Mouse (Mus musculus) intestine, embryonic 15.5 days (tissue): ENCODE measurements around the gene Mss51. TPM values are rescaled to one million over a fixed set of nuclear protein-coding genes. Genes with fewer than 3 reads are reported as not detected.
A peak's percentile ranks its signal among the peaks of the same experiment; 100 is the strongest.

ENCODE experiments used
- ATAC-seq: fragments of 200-750 bp; cut with Nextera tagmentation; 2 replicates; pipeline ENCODE4 v1.8.0; 2017; ENCODE audit warnings: moderate TSS enrichment, moderate library complexity
- H3K27ac ChIP-seq: fragments of 300-500 bp; sonication (generic); 2 replicates; pipeline ENCODE4 v1.5.1; 2015; ENCODE audit warnings: mild to moderate bottlenecking, inconsistent platforms
- H3K27me3 ChIP-seq: fragments of 300-500 bp; sonication (generic); replicated peaks from 2 replicates; pipeline ENCODE4 v1.6.1; 2015; ENCODE audit warnings: inconsistent platforms
- H3K36me3 ChIP-seq: fragments of 300-500 bp; sonication (generic); 2 replicates; pipeline ENCODE4 v1.6.1; 2015; ENCODE audit warnings: inconsistent platforms
- H3K4me1 ChIP-seq: fragments of 300-500 bp; sonication (generic); replicated peaks from 2 replicates; pipeline ENCODE4 v1.6.1; 2015; ENCODE audit warnings: inconsistent platforms
- H3K4me2 ChIP-seq: fragments of 300-500 bp; sonication (generic); replicated peaks from 2 replicates; pipeline ENCODE4 v1.6.1; 2015; ENCODE audit warnings: mild to moderate bottlenecking, inconsistent platforms
- H3K4me3 ChIP-seq: fragments of 300-500 bp; sonication (generic); replicated peaks from 2 replicates; pipeline ENCODE4 v1.5.1; 2015; ENCODE audit warnings: inconsistent platforms
- H3K9ac ChIP-seq: fragments of 300-500 bp; sonication (generic); 2 replicates; pipeline ENCODE4 v1.6.1; 2015; ENCODE audit warnings: inconsistent platforms
- H3K9me3 ChIP-seq: fragments of 300-500 bp; sonication (generic); 2 replicates; pipeline ENCODE4 v1.6.1; 2016; ENCODE audit warnings: inconsistent platforms
- WGBS: fragments of 180-500 bp; shearing (Covaris S2); methylation state at CpG from one replicate; pipeline ENCODE4 v1.1.7; 2015; 5-methylcytosine and 5-hydroxymethylcytosine counted together
- polyA plus RNA-seq: library from polyadenylated mRNA; unstranded; fragments of >200 nt; fragmentation: Nextera tagmentation; extraction: Ambion mirVana; gene quantifications from 2 replicates; pipeline ENCODE4 v1.2.1, GENCODE M21; 2015

The Mss51 gene
- polyA plus RNA-seq, 1 experiment from 2014 or later, result 0.54 TPM

DNA sequence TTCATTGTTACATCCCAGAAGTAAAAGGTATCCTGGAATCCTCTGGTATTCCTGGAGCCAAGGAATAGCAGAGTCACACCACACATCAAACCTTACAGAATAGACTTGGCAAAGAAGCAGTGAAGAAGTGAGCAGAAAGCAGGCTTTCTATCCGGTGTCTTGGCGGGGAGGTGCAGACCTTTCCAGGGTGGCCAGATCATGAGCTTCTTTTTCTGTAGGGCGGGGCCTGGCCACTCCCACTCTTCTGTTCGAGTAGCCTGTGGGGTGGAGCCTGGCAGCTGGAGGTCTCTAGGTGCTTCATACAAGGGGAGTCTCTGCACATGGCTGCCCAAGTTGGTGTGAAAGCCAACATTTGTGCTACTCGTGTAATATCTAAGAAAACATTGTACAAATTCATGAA, 15.5 kb downstream of the Mss51 start:
- no peaks in the 10 kb centered on the region for H3K9me3 ChIP-seq
- no peak for ATAC-seq
- no peaks in the 10 kb centered on the region for H3K36me3 ChIP-seq
- WGBS, result 25% methylated on average over 5 of the region's 5 CpGs
- no peak overlapping the region for H3K27ac ChIP-seq
- H3K4me3 ChIP-seq, result no peak overlapping the region
- no peak overlapping the region for H3K9ac ChIP-seq
- H3K27me3 ChIP-seq, result no peaks in the 10 kb centered on the region
- no peak overlapping the region for H3K4me2 ChIP-seq
- H3K4me1 ChIP-seq, result 0 out of 2 replicates have a peak, but pooled peaks cover 2% of the 10 kb centered on the region

DNA sequence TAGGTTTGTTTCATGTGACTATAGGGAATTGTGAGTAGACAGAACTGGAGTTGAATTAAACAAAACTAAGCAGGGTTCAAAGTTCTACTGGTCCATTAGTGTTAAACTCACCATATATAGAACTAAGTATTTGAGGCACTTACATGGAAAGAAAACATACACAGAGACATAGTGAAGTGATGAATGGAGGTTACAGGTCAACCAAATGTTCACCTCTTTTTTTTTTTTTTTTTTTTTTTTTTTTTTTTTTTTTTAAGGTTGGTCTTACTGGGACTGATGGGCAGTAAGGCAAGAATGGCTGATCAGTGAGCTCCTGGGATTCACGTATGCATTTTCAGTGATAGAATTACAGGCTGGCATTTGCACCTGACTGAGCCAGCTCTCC, 16.5 kb downstream of the Mss51 start:
- WGBS, result 77% methylated on average over 1 of the region's 1 CpGs
- ATAC-seq, result no peak
- Histone ChIP-seq H3K4me3 (peak overlapping the region; percentile 74), H3K9ac (no peak overlapping the region), H3K27me3 (no peaks in the 10 kb centered on the region), H3K9me3 (no peaks in the 10 kb centered on the region), H3K4me1 (0 out of 2 replicates have a peak, but pooled peaks cover 2% of the 10 kb centered on the region), H3K4me2 (peak overlapping the region; percentile 83), H3K27ac (peak overlapping the region; percentile 82; the same call in 1 of the 2 replicates), H3K36me3 (no peaks in the 10 kb centered on the region)

DNA sequence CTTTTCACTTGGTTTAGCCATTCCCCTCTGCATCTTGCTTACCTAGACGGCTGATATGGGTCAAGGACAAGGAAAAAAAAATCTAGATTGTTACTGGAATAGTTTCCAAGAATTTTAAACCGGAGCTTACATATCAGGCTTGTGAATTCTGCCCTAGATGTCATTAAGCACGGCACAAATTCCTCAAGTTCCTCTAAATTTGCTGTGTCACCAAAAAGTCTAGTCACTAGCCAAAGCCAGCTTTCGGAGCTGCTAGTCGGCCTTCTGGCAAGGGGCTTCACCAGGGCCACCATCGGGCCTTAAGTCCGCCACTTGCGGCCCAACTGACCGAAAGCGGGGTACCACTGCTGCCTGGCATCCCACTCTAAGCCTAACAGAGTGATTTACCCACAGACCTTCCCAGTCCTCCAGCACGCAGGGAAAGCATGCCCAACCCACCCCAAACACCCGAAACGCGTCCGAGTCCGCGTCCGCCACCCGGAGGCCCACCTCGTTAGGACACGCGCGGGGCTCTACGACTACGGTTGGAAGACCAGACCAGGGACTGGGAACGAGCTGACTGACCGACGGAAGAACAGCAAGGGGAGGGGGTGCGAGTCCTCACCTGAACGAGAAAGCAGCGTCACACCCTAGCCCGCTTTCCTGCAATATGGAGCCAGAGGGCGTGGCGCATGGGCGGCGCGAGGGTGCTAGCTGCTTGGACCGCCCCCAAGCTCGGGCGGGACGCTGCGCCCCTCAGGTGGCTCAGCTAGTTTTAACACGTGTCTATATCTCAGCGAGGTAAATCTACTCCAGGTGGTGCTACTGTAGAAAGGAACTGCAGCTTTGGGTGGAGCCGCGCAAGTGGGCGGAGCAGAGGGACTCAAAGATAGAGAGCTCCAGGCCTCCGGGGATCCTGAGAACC, 17.2 kb downstream of the Mss51 start, which contains the start of gene Anxa7:
TSS of gene Anxa7 (minus strand) at position 843 of the 904 bp plus-strand sequence.
- H3K9me3 ChIP-seq, result no peaks in the 10 kb centered on the region
- H3K9ac ChIP-seq, result peak within 1 kb of the TSS; percentile 75
- WGBS, result under 1% methylated on average over 48 of the region's 48 CpGs
- peak within 1 kb of the TSS; percentile 83 for H3K4me2 ChIP-seq
- 0 out of 2 replicates have a peak, but pooled peaks cover 2% of the 10 kb centered on the region for H3K4me1 ChIP-seq
- H3K27ac ChIP-seq, result peak within 1 kb of the TSS; percentile 82
- H3K4me3 ChIP-seq, result peak within 1 kb of the TSS; percentile 74
- no peaks in the 10 kb centered on the region for H3K36me3 ChIP-seq
- H3K27me3 ChIP-seq, result no peaks in the 10 kb centered on the region
- peak; percentile 96 for ATAC-seq

DNA sequence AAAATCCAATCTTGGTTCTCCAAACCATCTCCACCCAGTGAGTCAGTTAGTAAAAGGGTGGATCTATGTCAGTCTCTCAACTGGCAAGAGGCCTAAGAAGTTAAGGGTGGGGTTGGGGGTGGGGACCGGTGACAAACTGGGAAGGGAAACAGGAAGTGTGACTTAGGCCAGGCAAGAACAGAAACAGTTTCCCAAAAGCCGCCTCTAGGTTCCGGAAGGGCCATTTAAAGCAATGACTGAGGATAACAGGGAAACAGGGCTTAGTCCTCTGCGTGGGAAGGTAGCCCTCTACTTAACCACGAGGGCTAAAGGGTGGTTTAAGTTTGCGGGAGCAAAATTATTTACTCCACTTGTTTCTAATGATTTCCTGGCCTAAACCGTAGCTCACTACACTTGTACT, 17.9 kb downstream of the Mss51 start:
- no peaks in the 10 kb centered on the region for H3K36me3 ChIP-seq
- H3K9me3 ChIP-seq, result no peaks in the 10 kb centered on the region
- H3K4me1 ChIP-seq, result 0 out of 2 replicates have a peak, but pooled peaks cover 2% of the 10 kb centered on the region
- peak overlapping the region; percentile 83 for H3K4me2 ChIP-seq
- H3K4me3 ChIP-seq, result peak overlapping the region; percentile 74
- peak overlapping the region; percentile 75; the same call in 1 of the 2 replicates for H3K9ac ChIP-seq
- peak overlapping the region; percentile 82; the same call in 1 of the 2 replicates for H3K27ac ChIP-seq
- peak; percentile 71 for ATAC-seq
- 15% methylated on average over 7 of the region's 7 CpGs for whole genome bisulfite sequencing
- H3K27me3 ChIP-seq, result no peaks in the 10 kb centered on the region

DNA sequence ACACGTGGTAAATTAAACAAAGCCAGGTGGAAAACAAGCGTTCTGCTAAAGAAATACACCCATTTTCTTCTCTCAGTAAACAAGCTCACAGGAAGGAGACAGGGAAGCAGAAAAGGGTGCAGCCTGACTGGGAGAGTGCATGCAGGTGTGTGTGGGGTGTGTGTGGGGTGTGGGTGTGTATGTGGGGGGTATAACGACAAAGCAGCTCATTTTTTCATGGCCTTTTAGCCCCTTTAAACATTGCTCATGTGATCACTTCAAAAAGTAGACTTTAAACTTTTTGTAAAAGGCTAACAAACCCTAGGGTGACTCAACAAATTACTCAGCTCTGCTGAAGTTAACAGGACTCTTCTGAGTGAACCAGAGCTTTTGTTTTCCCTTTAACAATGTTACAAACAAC, 18.3 kb downstream of the Mss51 start:
- ATAC-seq, result peak; percentile 20; the same call in 1 of the 2 replicates
- Histone ChIP-seq H3K27ac (0 out of 2 replicates have a peak overlapping the region, but pooled peaks have one; percentile 82), H3K4me1 (0 out of 2 replicates have a peak, but pooled peaks cover 2% of the 10 kb centered on the region), H3K36me3 (no peaks in the 10 kb centered on the region), H3K4me3 (peak overlapping the region; percentile 74), H3K4me2 (peak overlapping the region; percentile 83), H3K9ac (no peak overlapping the region), H3K27me3 (no peaks in the 10 kb centered on the region), H3K9me3 (no peaks in the 10 kb centered on the region)
- 42% methylated on average over 3 of the region's 3 CpGs for WGBS

DNA sequence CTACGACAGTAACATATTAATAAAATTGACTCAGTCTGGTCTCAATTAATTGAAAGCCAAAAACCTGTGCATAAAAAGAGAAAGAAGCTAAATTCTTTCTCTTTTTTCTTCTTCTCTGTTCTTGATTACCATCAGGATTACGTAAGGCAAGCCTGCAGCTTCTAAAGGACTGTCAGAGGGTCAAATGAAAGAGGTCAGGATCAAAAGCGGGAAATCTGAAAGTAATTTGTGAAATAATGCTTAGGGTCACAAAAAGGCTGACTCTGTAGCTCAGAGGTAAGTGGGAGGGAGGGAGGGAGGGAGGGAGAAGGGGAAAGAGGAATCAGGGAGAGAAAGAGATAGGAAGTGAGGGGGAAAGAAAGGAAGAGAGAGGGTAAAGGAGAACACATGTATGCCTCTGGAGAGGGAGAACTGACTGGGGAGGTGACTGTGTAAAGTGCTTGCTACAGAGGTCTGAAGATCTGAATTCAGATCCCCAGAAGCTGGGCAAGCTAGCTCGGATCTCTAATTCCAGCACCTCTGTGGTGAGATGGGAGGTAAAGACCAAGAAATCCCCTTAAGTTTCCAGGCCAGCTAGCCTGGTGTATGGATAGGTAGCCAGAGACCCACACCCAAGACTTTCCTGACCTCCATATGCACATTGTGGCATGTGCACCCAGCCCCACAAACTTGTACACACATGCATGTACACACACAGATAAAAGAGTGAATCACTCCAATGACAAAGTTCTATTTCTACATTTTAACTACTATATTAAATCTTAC, 19.3 kb downstream of the Mss51 start:
- no peak overlapping the region for H3K4me2 ChIP-seq
- 75% methylated on average over 4 of the region's 4 CpGs for WGBS
- 0 out of 2 replicates have a peak, but pooled peaks cover 2% of the 10 kb centered on the region for H3K4me1 ChIP-seq
- no peaks in the 10 kb centered on the region for H3K36me3 ChIP-seq
- H3K9ac ChIP-seq, result no peak overlapping the region
- H3K27me3 ChIP-seq, result no peaks in the 10 kb centered on the region
- ATAC-seq, result no peak
- no peak overlapping the region for H3K4me3 ChIP-seq
- H3K9me3 ChIP-seq, result no peaks in the 10 kb centered on the region
- H3K27ac ChIP-seq, result no peak overlapping the region

DNA sequence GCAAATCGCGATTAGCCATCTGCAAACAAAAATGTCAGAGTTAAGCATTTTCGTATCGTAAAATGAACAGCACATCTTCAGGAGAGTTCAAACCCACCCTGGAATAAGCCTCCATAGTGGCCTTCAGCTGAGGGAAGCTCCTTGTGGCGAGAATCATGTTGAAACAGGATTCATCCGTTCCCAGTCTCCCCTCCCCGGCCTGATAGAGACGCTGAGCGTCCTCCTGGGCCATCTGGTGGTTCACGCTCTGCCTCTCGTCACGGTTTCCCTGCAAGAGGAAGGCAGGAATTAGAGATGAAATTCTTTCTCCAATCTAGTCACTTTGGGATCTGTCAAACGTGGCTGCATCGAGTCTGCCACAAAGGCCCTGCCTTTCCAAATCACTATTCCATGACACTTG, 36.5 kb downstream of the Mss51 start:
- no peak overlapping the region for H3K4me2 ChIP-seq
- peaks cover 21% of the 10 kb centered on the region; the same call in 1 of the 2 replicates for H3K36me3 ChIP-seq
- no peak overlapping the region for H3K27ac ChIP-seq
- no peak overlapping the region for H3K4me3 ChIP-seq
- 79% methylated on average over 14 of the region's 14 CpGs for WGBS
- H3K4me1 ChIP-seq, result no peaks in the 10 kb centered on the region
- no peaks in the 10 kb centered on the region for H3K27me3 ChIP-seq
- H3K9ac ChIP-seq, result no peak overlapping the region
- ATAC-seq, result no peak
- H3K9me3 ChIP-seq, result no peaks in the 10 kb centered on the region

DNA sequence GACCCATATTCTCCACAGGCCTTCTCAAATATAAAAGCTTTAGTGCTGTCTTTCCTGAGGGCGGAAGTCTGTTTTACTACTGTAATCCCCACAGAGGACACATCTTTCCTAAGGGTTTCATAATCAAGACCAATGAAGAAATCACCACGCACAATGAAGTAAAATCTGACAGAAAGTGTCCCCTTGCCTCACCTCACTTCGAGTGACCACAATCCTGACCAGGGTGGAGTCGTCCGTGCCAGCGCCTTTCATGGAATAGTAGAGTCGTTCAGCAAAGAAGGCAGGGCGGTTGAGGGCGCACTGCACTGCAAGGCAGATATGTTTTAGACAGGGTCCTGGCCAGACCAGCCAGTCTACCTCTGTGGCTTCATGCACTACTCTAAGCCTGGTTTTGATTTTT, 38.3 kb downstream of the Mss51 start:
- Histone ChIP-seq H3K27ac (no peak overlapping the region), H3K27me3 (no peaks in the 10 kb centered on the region), H3K9me3 (no peaks in the 10 kb centered on the region), H3K4me1 (no peaks in the 10 kb centered on the region), H3K9ac (no peak overlapping the region), H3K4me2 (no peak overlapping the region), H3K36me3 (peaks cover 15% of the 10 kb centered on the region; the same call in 1 of the 2 replicates), H3K4me3 (no peak overlapping the region)
- WGBS, result 91% methylated on average over 9 of the region's 9 CpGs
- no peak for ATAC-seq

DNA sequence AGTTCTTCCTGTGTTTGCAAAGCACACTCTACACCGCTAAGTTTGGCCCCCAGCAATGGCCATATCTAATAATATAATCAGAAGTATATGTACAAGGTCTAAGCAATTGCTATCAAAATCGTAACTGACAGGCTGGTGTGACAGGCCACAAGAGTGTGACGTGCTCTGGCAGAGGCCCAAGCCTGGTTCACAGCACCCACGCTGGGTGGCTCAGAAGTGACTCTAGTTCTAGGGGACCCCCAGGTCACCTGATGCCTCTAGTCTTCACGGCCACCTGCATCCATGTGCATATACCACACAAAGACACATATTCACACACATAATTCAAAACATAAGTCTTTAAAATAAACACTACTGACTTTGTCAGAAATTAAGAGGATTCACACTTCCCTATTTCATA, 43.8 kb downstream of the Mss51 start:
- 91% methylated on average over 5 of the region's 5 CpGs for whole genome bisulfite sequencing
- ATAC-seq, result no peak
- no peaks in the 10 kb centered on the region for H3K36me3 ChIP-seq
- no peaks in the 10 kb centered on the region for H3K27me3 ChIP-seq
- H3K9me3 ChIP-seq, result no peaks in the 10 kb centered on the region
- H3K4me2 ChIP-seq, result no peak overlapping the region
- no peak overlapping the region for H3K9ac ChIP-seq
- H3K4me1 ChIP-seq, result no peaks in the 10 kb centered on the region
- H3K4me3 ChIP-seq, result no peak overlapping the region
- no peak overlapping the region for H3K27ac ChIP-seq

DNA sequence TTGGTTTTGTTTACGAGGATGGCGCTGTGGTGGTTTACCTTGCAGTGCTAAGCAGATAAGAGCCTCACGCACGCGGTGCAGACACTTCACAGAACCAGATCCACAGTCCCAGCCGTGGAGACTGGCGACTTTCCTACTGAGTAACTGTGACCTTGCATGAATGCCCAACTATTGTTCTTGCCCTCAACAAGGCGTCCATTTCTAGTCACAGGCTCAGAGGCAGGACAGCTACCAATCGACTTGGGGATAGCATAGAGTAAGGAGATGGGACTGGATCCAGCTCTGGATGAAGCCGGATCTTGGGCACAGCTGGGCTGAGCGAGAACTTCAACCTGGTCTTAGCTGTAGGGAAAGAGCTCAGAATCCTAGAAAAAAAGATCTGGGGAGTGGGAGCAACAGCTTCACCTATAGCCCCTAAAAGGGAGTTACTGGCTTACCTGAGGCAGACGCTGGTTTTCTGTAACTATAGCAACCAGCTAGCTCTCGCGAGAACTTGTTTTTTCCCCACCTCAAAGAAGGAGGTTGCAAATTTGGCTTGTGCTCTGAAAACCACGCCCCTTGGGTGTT, 44.9 kb downstream of the Mss51 start, which contains the start of gene Cfap70:
TSS of gene Cfap70 (minus strand) at position 462 of the 567 bp plus-strand sequence.
- Histone ChIP-seq H3K9me3 (no peaks in the 10 kb centered on the region), H3K4me1 (no peaks in the 10 kb centered on the region), H3K4me2 (peak within 1 kb of the TSS; percentile 79), H3K9ac (peak within 1 kb of the TSS; percentile 2; the same call in 1 of the 2 replicates), H3K4me3 (peak within 1 kb of the TSS; percentile 39), H3K36me3 (no peaks in the 10 kb centered on the region), H3K27ac (no peak within 1 kb of the TSS), H3K27me3 (no peaks in the 10 kb centered on the region)
- WGBS, result 2% methylated on average over 15 of the region's 15 CpGs
- ATAC-seq, result peak; percentile 66; the same call in 1 of the 2 replicates

DNA sequence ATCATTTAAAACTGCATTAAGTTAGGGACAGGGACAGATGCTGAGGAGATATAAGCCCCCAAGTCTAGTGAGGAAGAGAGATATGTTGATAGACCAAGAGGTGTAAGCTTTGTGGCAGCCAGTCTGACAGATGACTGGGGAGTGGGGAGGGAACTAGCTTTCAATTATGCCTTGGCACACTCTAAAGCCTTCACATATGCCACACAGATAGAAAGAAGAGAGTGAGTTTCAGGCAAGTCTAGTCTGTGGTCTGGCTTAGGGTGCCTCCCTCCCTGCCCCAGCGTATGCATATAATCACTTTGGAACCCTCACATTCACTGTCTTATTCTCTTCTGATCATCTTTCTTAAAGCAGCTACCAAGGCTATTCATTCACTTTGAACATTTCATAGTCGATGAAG, 45.4 kb downstream of the Mss51 start:
- ATAC-seq, result no peak
- H3K9me3 ChIP-seq, result no peaks in the 10 kb centered on the region
- 10% methylated on average over 2 of the region's 2 CpGs for WGBS
- H3K4me1 ChIP-seq, result no peaks in the 10 kb centered on the region
- peak overlapping the region; percentile 2; the same call in 1 of the 2 replicates for H3K9ac ChIP-seq
- H3K4me3 ChIP-seq, result peak overlapping the region; percentile 39
- H3K27ac ChIP-seq, result no peak overlapping the region
- peak overlapping the region; percentile 79 for H3K4me2 ChIP-seq
- H3K36me3 ChIP-seq, result no peaks in the 10 kb centered on the region
- H3K27me3 ChIP-seq, result no peaks in the 10 kb centered on the region

DNA sequence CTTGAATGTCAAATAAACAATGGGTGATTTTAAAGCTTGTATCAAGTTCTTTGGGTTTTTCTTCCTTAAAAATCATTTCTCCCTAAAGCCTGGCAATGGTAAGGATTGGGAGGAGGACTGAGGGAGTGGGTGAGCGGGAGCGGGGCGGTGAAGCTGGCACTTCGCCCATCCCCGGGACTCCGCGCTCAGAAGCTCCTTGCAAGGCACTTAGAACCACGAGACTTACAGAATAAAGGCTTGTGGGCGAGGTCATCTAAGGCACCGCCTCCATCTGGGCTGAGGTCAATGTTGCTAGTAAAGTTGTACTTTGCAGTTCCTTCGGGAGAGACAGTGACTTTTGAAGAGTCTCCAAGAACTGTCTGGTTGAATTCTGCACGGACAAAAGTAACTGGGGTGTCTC, 49.5 kb downstream of the Mss51 start:
- H3K4me3 ChIP-seq, result no peak overlapping the region
- H3K9me3 ChIP-seq, result no peaks in the 10 kb centered on the region
- no peak overlapping the region for H3K9ac ChIP-seq
- 44% methylated on average over 12 of the region's 12 CpGs for WGBS
- H3K27me3 ChIP-seq, result no peaks in the 10 kb centered on the region
- no peak for ATAC-seq
- H3K27ac ChIP-seq, result no peak overlapping the region
- no peaks in the 10 kb centered on the region for H3K4me1 ChIP-seq
- no peak overlapping the region for H3K4me2 ChIP-seq
- H3K36me3 ChIP-seq, result no peaks in the 10 kb centered on the region
